Mouse (Mus musculus) heart, adult 2 months (tissue): ENCODE data around the gene Aftph. TPM values are rescaled to one million over a fixed set of nuclear protein-coding genes. Genes with fewer than 3 reads are reported as not detected.

Source experiments
- DNase-seq, 2 experiments: peaks; one replicate each; pipeline ENCODE4 v3.0.0; 2021
- H3K27ac ChIP-seq: fragments of 200-600 bp; 2 replicates; pipeline ENCODE4 v1.8.1; 2022
- H3K27me3 ChIP-seq: fragments of 200-500 bp; 2 replicates; pipeline ENCODE4 v1.6.1; 2012; ENCODE audit warnings: mild to moderate bottlenecking, low read length, inconsistent platforms, mixed read lengths; ENCODE audit not compliant: control insufficient read depth, insufficient read depth
- H3K36me3 ChIP-seq: fragments of 200-500 bp; 2 replicates; pipeline ENCODE4 v1.6.1; 2012; ENCODE audit warnings: low read length, inconsistent platforms; ENCODE audit not compliant: control insufficient read depth, insufficient read depth
- H3K4me1 ChIP-seq: fragments of 200-500 bp; 2 replicates; pipeline ENCODE4 v1.6.1; 2011; ENCODE audit warnings: low read length; ENCODE audit not compliant: control insufficient read depth, insufficient read depth
- H3K4me3 ChIP-seq: fragments of 200-600 bp; 2 replicates; pipeline ENCODE4 v1.8.1; 2022
- H3K79me2 ChIP-seq: fragments of 200-500 bp; replicated peaks from 2 replicates; pipeline ENCODE4 v1.6.1; 2012; ENCODE audit warnings: mild to moderate bottlenecking, inconsistent platforms, low read length, moderate library complexity, mixed read lengths; ENCODE audit not compliant: control insufficient read depth, insufficient read depth
- H3K9ac ChIP-seq: fragments of 200-500 bp; 2 replicates; pipeline ENCODE4 v1.6.1; 2012; ENCODE audit warnings: low read depth, mild to moderate bottlenecking, control low read depth, inconsistent platforms, low read length, mixed read lengths
- CTCF ChIP-seq: fragments of 200-600 bp; IDR thresholded peaks from 2 replicates; pipeline ENCODE4 v1.8.1; 2022; ENCODE audit warnings: antibody characterized with exemption, mild to moderate bottlenecking, moderate library complexity
- EP300 ChIP-seq: fragments of 200-500 bp; IDR thresholded peaks from 2 replicates; pipeline ENCODE4 v1.6.1; 2011; ENCODE audit warnings: low read depth, low read length, control low read depth; ENCODE audit not compliant: insufficient read depth
- POLR2A ChIP-seq: fragments of 200-500 bp; IDR thresholded peaks from 2 replicates; pipeline ENCODE4 v1.6.1; 2011; ENCODE audit warnings: mild to moderate bottlenecking, low read depth, low read length, control low read depth; ENCODE audit not compliant: insufficient read depth
- WGBS: fragments of 180-500 bp; shearing (Covaris S2); methylation state at CpG from one replicate; pipeline ENCODE4 v1.1.7; 2018; 5-methylcytosine and 5-hydroxymethylcytosine counted together
- intact Hi-C: fragments of 180-260 bp; cut with DNase I; formaldehyde crosslinking; loops from one replicate; pipeline ENCODE4 v1.15.1; 2025
- polyA plus RNA-seq: library from polyadenylated mRNA; depleted of rRNA; stranded (reverse); fragments of >200 nt; gene quantifications from 2 replicates; pipeline ENCODE4 v1.2.3, GENCODE M21; 2012
- total RNA-seq, 2 experiments: library from RNA; stranded (reverse); gene quantifications; 2 replicates each; pipeline ENCODE4 v1.2.3; 2021

The Aftph gene
- total and polyA plus RNA-seq, 3 experiments = 18.9 to 22.7 (median 22.5) TPM

DNA sequence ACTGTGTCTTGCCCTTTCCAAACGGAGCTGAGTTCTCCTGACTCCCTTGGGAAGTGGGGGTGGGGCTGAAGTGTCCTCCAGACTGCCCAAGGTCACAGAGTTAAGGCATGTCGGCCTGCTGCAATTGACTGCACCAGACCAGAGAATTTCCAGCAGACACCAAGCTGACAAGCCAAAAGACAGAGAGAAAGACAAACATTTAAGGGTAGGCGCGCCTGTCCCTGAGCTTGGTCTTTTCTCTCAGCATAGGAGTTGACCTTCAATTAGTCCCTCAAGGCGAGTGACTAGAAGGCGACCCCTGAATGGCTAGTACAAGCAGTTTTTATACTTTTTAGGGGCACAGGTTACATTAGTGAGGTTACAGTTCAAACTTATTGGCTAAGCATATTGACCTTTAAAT lies 43.4 kb upstream of the Aftph start:
- Histone ChIP-seq H3K36me3 (no peaks in the 10 kb centered on the region), H3K4me3 (no peak overlapping the region), H3K27ac (no peak overlapping the region), H3K27me3 (no peaks in the 10 kb centered on the region), H3K4me1 (no peaks in the 10 kb centered on the region), H3K9ac (no peak overlapping the region), H3K79me2 (no peaks in the 10 kb centered on the region)
- WGBS = 83% methylated on average over 6 of the region's 6 CpGs
- DNase-seq = no peak
- intact Hi-C loops = no loop called here
- TF ChIP-seq POLR2A = no peak
- no peak for TF ChIP-seq EP300
- TF ChIP-seq CTCF = no peak

DNA sequence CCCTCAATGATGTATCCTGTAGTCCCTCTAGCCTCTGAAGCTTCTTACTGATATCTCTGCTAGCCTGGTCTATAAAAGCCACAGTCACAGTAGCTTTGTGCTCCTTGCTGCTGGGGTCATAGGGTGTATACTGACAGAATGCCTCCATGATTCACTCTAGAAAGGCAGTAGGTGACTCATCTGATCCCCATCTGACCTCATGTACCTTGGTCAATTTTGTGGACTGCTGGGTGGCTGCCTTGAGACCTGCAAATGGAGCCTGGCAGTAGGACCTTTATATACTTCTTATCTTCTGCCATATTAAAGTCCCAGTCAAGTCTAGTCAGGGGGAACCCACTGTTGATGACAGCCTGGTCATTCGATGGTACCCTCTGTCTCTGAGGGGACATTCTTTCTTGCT lies 42.1 kb upstream of the Aftph start:
- WGBS = 91% methylated on average over 1 of the region's 1 CpGs

DNA sequence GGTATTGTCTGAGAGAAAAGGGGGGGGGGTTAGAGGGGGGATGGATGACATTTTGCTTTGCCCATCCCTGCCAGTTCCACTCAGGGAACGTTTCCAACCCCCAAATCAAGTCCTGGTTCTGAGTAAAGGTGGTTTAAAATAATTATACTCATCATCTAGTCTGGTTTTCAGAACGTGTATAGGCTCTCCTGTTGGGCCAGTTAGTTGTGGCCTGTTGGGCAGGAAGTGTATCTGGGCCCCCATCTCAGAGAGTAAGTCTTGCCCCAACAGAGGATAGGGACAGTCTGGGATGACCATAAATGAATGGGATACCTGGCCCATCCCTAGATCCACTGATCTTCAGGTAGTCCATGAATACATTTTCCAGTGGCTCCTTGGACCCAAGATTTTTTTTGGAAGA lies 41.2 kb upstream of the Aftph start:
- DNase-seq = no peak
- no peaks in the 10 kb centered on the region for H3K79me2 ChIP-seq
- no peaks in the 10 kb centered on the region for H3K27me3 ChIP-seq
- no peaks in the 10 kb centered on the region for H3K36me3 ChIP-seq
- no peak overlapping the region for H3K9ac ChIP-seq
- no peak overlapping the region for H3K27ac ChIP-seq
- intact Hi-C loops = no loop called here
- TF ChIP-seq CTCF (no peak), POLR2A (no peak), EP300 (no peak)
- 54% methylated on average over 2 of the region's 2 CpGs for WGBS
- H3K4me3 ChIP-seq = no peak overlapping the region
- H3K4me1 ChIP-seq = no peaks in the 10 kb centered on the region

More for the DNA sequence above, 42.1 kb upstream of the Aftph start:
- Histone ChIP-seq H3K4me3 (no peak overlapping the region), H3K79me2 (no peaks in the 10 kb centered on the region), H3K9ac (no peak overlapping the region), H3K27me3 (no peaks in the 10 kb centered on the region), H3K4me1 (no peaks in the 10 kb centered on the region), H3K36me3 (no peaks in the 10 kb centered on the region), H3K27ac (no peak overlapping the region)
- TF ChIP-seq POLR2A (no peak), CTCF (no peak), EP300 (no peak)
- intact Hi-C loops = no loop called here
- no peak for DNase-seq

DNA sequence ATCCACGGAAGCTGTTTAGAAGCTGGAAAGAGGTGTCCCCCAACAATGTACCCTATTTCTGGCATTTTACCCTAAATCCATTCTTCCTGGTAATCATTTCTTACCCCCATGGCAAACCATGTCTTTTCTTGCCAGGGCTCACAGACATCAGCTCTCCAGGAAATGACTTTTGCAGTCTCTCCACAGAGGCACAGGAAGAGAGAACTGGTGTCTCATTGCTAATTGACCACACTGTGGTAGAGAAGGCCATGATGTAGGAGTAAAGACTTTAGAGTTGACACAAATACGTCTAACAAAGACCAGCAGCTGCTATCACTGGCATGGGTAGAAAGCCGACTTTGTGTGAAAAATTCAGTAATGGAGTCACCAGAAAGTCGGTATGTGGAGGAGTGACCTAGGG lies 38.9 kb upstream of the Aftph start:
- no peak for DNase-seq
- Histone ChIP-seq H3K79me2 (no peaks in the 10 kb centered on the region), H3K9ac (no peak overlapping the region), H3K4me3 (no peak overlapping the region), H3K36me3 (no peaks in the 10 kb centered on the region), H3K27ac (no peak overlapping the region), H3K27me3 (no peaks in the 10 kb centered on the region), H3K4me1 (no peaks in the 10 kb centered on the region)
- no peak for TF ChIP-seq POLR2A
- WGBS = 66% methylated on average over 4 of the region's 4 CpGs
- intact Hi-C loops = no loop called here

DNA sequence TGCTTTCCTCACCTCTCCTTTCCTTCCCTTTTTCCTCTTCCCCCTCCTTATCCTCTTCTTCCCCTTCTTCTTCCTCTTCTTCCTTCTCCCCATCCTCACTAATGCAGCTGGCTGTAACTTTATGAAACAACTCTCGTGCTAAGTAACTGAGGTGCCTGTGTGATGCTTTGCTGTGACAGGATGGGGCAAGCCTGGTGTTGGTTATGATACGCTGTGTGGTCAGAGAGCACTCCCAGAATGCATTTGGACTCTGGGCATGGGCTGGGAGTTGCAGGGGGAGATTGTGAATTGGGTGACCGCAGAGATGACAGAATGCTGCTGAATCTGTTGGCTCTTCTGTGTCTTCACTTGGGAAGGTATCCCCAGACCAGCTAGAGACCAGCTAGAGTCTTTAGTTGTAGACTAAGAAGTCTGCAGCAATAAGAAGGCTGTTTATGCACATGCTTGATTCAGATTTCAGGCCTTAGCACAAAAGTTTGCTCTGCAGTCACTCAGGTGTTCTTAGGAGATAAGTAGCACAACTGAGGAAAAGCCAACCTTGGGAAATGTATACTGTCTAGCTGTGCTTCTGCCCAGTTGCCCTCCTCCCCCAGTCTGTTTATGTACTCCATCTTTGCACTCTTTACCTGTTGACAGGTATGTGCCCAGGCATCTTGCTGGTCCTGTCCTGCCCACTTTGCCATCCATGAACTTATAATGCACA lies 37.6 kb upstream of the Aftph start:
- Histone ChIP-seq H3K27me3 (no peaks in the 10 kb centered on the region), H3K79me2 (no peaks in the 10 kb centered on the region), H3K9ac (no peak overlapping the region), H3K36me3 (no peaks in the 10 kb centered on the region), H3K4me3 (no peak overlapping the region), H3K27ac (no peak overlapping the region), H3K4me1 (no peaks in the 10 kb centered on the region)
- WGBS = 86% methylated on average over 3 of the region's 3 CpGs
- TF ChIP-seq POLR2A = no peak
- TF ChIP-seq CTCF = no peak
- intact Hi-C loops = no loop called here
- DNase-seq = no peak

DNA sequence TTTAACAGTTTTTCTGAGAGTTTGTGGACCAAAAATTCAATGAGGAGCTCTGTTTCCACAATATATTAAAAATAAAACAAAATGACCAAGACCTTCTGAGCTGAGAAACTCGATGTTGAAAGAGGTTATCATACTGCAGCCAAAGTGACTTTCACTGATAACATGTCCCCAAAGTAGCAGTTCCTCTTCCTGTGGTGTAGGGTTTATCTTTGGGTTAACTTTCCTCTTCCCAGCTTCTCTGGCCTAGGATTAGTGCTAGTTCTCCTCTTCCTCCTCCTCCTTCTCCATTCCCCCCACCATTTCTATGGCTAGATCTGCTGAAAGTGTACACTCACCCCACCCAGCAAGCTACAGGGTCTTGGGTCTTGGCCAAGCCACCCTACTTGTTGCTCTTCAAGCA lies 36.9 kb upstream of the Aftph start:
- intact Hi-C loops = no loop called here
- no peak for DNase-seq
- Histone ChIP-seq H3K9ac (no peak overlapping the region), H3K4me3 (no peak overlapping the region), H3K27ac (no peak overlapping the region), H3K27me3 (no peaks in the 10 kb centered on the region), H3K4me1 (no peaks in the 10 kb centered on the region), H3K79me2 (no peaks in the 10 kb centered on the region), H3K36me3 (no peaks in the 10 kb centered on the region)
- 2% methylated on average over 1 of the region's 1 CpGs for WGBS
- TF ChIP-seq POLR2A (no peak), EP300 (no peak), CTCF (no peak)
